8 mouse cellular contexts compared by ENCODE assay signal in the genomic region with DNA sequence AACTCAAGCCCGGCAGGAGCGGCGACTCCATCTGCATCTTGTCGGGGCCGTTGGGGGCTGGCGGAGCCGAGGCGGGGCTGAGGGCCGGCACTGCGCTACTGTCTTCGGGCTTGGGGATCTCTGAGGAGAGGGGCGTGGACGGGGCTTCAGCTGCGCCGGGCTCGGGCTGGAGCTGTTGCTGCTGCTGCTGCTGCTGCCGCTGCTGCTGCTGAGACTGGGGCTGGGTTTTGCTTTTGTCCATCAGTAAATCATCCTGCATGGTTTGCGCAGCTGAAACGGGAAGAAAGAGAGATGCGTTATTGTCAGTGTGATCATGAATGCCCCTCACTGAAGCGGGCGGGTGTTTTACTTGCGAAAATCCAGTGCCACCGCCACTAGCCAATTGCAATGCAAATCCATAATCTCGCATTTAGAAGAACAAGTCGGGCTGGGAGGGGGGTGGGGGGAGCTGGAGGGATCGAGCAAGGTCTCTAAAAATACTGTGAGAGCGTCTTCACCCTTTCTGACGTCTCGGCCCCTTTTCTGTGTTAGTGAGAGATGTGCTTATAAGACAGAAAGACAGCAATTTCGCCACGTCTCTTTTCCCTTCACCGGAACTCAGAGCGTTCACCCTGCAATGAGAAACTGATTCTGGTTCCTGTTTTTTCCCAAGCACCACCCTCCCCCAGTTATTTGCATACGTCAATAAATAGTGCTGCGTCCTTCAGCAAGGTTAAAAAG. TPM values are rescaled to one million over a fixed set of nuclear protein-coding genes. Genes with fewer than 3 reads are reported as not detected.
DNase-seq lines count a peak whose midpoint lies in the region; ATAC-seq and TF ChIP-seq lines count a peak whose summit lies in the region.

No protein-coding gene starts in this region.

- no peaks in the 10 kb centered on the region for H3K79me2 ChIP-seq in C2C12 (ENCODE audit: control insufficient read depth, insufficient read depth)

- WGBS in forebrain, embryonic 10.5 days, result under 1% methylated on average over 36 of the region's 36 CpGs
- under 1% methylated on average over 36 of the region's 36 CpGs for WGBS in heart, embryonic 15.5 days
- under 1% methylated on average over 36 of the region's 36 CpGs for WGBS in liver, embryonic 15.5 days (ENCODE audit: insufficient replicate concordance)
- WGBS in neural tube, embryonic 13.5 days, result under 1% methylated on average over 36 of the region's 36 CpGs

- TF ChIP-seq CTCF in C2C12 (IDR thresholded peaks at IDR 0.05; ENCODE audit: control insufficient read depth, insufficient read depth, insufficient read length), result no peak

- peak overlapping the region; percentile 91 for H3K9ac ChIP-seq in heart, embryonic 15.5 days
- H3K9ac ChIP-seq in liver, embryonic 15.5 days, result peak overlapping the region; percentile 49
- peak overlapping the region; percentile 86 for H3K9ac ChIP-seq in neural tube, embryonic 13.5 days

- H3K4me2 ChIP-seq in heart, embryonic 15.5 days, result peak overlapping the region; percentile 94
- H3K4me2 ChIP-seq in liver, embryonic 15.5 days, result peak overlapping the region; percentile 87
- peak overlapping the region; percentile 82 for H3K4me2 ChIP-seq in neural tube, embryonic 13.5 days

- ATAC-seq in heart, embryonic 15.5 days (replicated peaks; ENCODE audit: insufficient number of reproducible peaks, insufficient read depth, low FRiP score, low read depth), result peak; percentile 44; the same call in 1 of the 2 replicates
- ATAC-seq in liver, embryonic 15.5 days (ENCODE audit: insufficient read depth), result peak; percentile 17; the same call in 1 of the 2 replicates
- peak; percentile 73 for ATAC-seq in neural tube, embryonic 13.5 days (ENCODE audit: low read depth)

- no peaks in the 10 kb centered on the region for H3K27me3 ChIP-seq in C2C12 (ENCODE audit: control insufficient read depth, insufficient read depth, insufficient read length)
- peaks cover 64% of the 10 kb centered on the region for H3K27me3 ChIP-seq in forebrain, embryonic 10.5 days (ENCODE audit: poor library complexity, severe bottlenecking)
- no peaks in the 10 kb centered on the region; the same call in 1 of the 2 replicates for H3K27me3 ChIP-seq in heart, embryonic 15.5 days
- peaks cover 63% of the 10 kb centered on the region for H3K27me3 ChIP-seq in liver, embryonic 15.5 days
- no peaks in the 10 kb centered on the region; the same call in 1 of the 2 replicates for H3K27me3 ChIP-seq in neural tube, embryonic 13.5 days

- H3K4me3 ChIP-seq in C2C12 (ENCODE audit: insufficient read depth, poor library complexity, severe bottlenecking), result peak overlapping the region; percentile 35
- peak overlapping the region; percentile 75 for H3K4me3 ChIP-seq in forebrain, embryonic 10.5 days
- peak overlapping the region; percentile 70 for H3K4me3 ChIP-seq in heart, embryonic 15.5 days
- peak overlapping the region; percentile 65 for H3K4me3 ChIP-seq in liver, embryonic 15.5 days (replicated peaks)
- H3K4me3 ChIP-seq in neural tube, embryonic 13.5 days, result peak overlapping the region; percentile 59

- H3K9me3 ChIP-seq in forebrain, embryonic 10.5 days, result no peaks in the 10 kb centered on the region
- no peaks in the 10 kb centered on the region for H3K9me3 ChIP-seq in heart, embryonic 15.5 days (replicated peaks)
- no peaks in the 10 kb centered on the region for H3K9me3 ChIP-seq in liver, embryonic 15.5 days (replicated peaks)
- no peaks in the 10 kb centered on the region for H3K9me3 ChIP-seq in neural tube, embryonic 13.5 days

- peak overlapping the region; percentile 70 for H3K27ac ChIP-seq in forebrain, embryonic 10.5 days
- peak overlapping the region; percentile 91 for H3K27ac ChIP-seq in heart, embryonic 15.5 days
- peak overlapping the region; percentile 64 for H3K27ac ChIP-seq in liver, embryonic 15.5 days (replicated peaks)
- H3K27ac ChIP-seq in neural tube, embryonic 13.5 days (replicated peaks), result peak overlapping the region; percentile 92

- H3K4me1 ChIP-seq in forebrain, embryonic 10.5 days, result peaks cover 32% of the 10 kb centered on the region
- H3K4me1 ChIP-seq in heart, embryonic 15.5 days (replicated peaks), result peaks cover 11% of the 10 kb centered on the region
- H3K4me1 ChIP-seq in liver, embryonic 15.5 days (replicated peaks), result peaks cover 62% of the 10 kb centered on the region
- H3K4me1 ChIP-seq in neural tube, embryonic 13.5 days (replicated peaks), result peaks cover 53% of the 10 kb centered on the region

- no peaks in the 10 kb centered on the region for H3K79me3 ChIP-seq in C2C12 (ENCODE audit: low read depth)

- no peaks in the 10 kb centered on the region for H3K36me3 ChIP-seq in C2C12 (ENCODE audit: control insufficient read depth, insufficient read depth)
- no peaks in the 10 kb centered on the region for H3K36me3 ChIP-seq in forebrain, embryonic 10.5 days (replicated peaks)
- no peaks in the 10 kb centered on the region for H3K36me3 ChIP-seq in heart, embryonic 15.5 days
- H3K36me3 ChIP-seq in liver, embryonic 15.5 days (replicated peaks), result peaks cover 17% of the 10 kb centered on the region
- H3K36me3 ChIP-seq in neural tube, embryonic 13.5 days, result no peaks in the 10 kb centered on the region

- peak overlapping the region; percentile 76 for H3ac ChIP-seq in C2C12 (ENCODE audit: control insufficient read depth, insufficient read length, low read depth)

- peak; percentile 28 to 32 for DNase-seq in adrenal gland, postnatal 4 days (ENCODE audit: low spot score in 2 of 2)
- peak; percentile 73 for DNase-seq in forebrain, embryonic 10.5 days (ENCODE audit: extremely low spot score, low spot score)
- peak; percentile 61 to 66 for DNase-seq in kidney, postnatal 25 days
- DNase-seq in testis, postnatal 14 days (ENCODE audit: low spot score), result peak; percentile 52

TF ChIP-seq in C2C12, 6 proteins besides CTCF, POLR2A, EP300 and RAD21:
- TF ChIP-seq MAX (IDR thresholded peaks at IDR 0.05) (no peak), USF1 (IDR thresholded peaks at IDR 0.05; ENCODE audit: low read depth) (no peak)

RNA-seq across cellular contexts. Expression of a gene that starts 32.5 kb away (rescaled TPM):
- polyA plus RNA-seq in C2C12 (2012; fragmentation: generic; extraction: Trizol), result 55.7 TPM
- 10 to 100 TPM; 90.3 to 91.3 TPM for total RNA-seq in adrenal gland, postnatal 4 days (2021)
- polyA plus RNA-seq in forebrain, embryonic 10.5 days (2016; fragmentation: Nextera tagmentation; extraction: Ambion mirVana), result 109 and 112 TPM in 2 replicates
- polyA plus RNA-seq in heart, embryonic 15.5 days (2015; fragmentation: Nextera tagmentation; extraction: Ambion mirVana), result 78.3 and 81.8 TPM in 2 replicates
- polyA plus RNA-seq in liver, embryonic 15.5 days (2015; fragmentation: Nextera tagmentation; extraction: Ambion mirVana), result 159 and 162 TPM in 2 replicates
- 130 and 134 TPM in 2 replicates for polyA plus RNA-seq in neural tube, embryonic 13.5 days (2015; fragmentation: Nextera tagmentation; extraction: Ambion mirVana)

RNA-seq across cellular contexts. Expression of a gene that starts 33.5 kb away (rescaled TPM):
- 0.57 TPM for polyA plus RNA-seq in C2C12 (2012; fragmentation: generic; extraction: Trizol)
- 10 to 100 TPM; 20.4 to 20.6 TPM for total RNA-seq in adrenal gland, postnatal 4 days (2021)
- polyA plus RNA-seq in forebrain, embryonic 10.5 days (2016; fragmentation: Nextera tagmentation; extraction: Ambion mirVana), result 0.69 and 0.95 TPM in 2 replicates
- 7.6 and 9.9 TPM in 2 replicates for polyA plus RNA-seq in heart, embryonic 15.5 days (2015; fragmentation: Nextera tagmentation; extraction: Ambion mirVana)
- 3.3 and 4.8 TPM in 2 replicates for polyA plus RNA-seq in liver, embryonic 15.5 days (2015; fragmentation: Nextera tagmentation; extraction: Ambion mirVana)
- 10.4 and 11.2 TPM in 2 replicates for polyA plus RNA-seq in neural tube, embryonic 13.5 days (2015; fragmentation: Nextera tagmentation; extraction: Ambion mirVana)

Comparison
In these comparisons a context has a peak if more than half of its experiments do, and no peak if none do; other contexts are left out.
1. Peak in every context shown above with its lines: DNase-seq, ATAC-seq, H3K4me3 ChIP-seq and H3K27ac ChIP-seq.
2. ATAC-seq: peak in every context shown above with its lines; median percentile 73 in neural tube, embryonic 13.5 days; 44 in heart, embryonic 15.5 days; 17 in liver, embryonic 15.5 days.